Mouse (Mus musculus) B cell, adult 67 days (primary cell): ENCODE results near the gene Vegfc. TPM values are rescaled to one million over a fixed set of nuclear protein-coding genes. Genes with fewer than 3 reads are reported as not detected.

Source experiments
- total RNA-seq, 2 experiments: library from RNA; stranded (reverse); gene quantifications; 4 replicates each; pipeline ENCODE4 v1.2.4; 2023

Gene Vegfc
- total RNA-seq, result not detected

DNA sequence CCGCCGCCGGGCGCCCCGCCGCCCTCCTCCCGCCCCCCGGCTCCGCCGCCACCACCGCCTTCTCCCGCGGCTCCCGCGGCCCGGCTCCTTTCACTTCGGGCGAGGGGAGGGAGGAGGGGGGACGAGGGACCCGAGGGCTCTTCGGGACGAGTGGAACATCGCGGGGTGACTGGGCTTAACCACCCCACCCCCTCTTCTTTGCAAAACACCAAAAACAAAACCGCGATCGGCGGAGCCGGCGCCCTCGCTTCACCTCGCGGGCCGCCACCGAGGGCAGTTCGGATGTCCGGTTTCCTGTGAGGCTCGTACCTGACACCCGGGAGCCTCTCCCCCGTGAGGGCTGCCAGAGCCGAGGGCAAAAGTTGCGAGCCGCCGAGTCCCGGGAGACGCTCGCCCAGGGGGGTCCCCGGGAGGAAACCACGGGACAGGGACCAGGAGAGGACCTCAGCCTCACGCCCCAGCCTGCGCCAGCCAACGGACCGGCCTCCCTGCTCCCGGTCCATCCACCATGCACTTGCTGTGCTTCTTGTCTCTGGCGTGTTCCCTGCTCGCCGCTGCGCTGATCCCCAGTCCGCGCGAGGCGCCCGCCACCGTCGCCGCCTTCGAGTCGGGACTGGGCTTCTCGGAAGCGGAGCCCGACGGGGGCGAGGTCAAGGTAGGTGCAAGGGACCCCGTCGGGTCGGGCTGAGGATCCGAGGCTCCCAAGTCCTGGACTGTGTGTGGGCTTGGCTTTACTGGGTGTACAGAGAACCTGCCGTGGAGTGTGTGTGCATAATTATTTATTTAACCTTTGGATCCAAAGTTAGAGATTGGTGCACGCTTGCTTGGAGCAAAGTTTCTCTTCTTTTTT lies at the start of gene Vegfc:
Gene Vegfc (plus strand): TSS at position 336 of the 850 bp plus-strand sequence.

